Mouse (Mus musculus): ENCODE data around the gene Plac8. TPM values are rescaled to one million over a fixed set of nuclear protein-coding genes. Genes with fewer than 3 reads are reported as not detected.
A peak's percentile ranks its signal among the peaks of the same experiment; 100 is the strongest.

Plac8 gene
- polyA plus RNA-seq, 1 experiment from 2014 or later: 159 TPM

DNA sequence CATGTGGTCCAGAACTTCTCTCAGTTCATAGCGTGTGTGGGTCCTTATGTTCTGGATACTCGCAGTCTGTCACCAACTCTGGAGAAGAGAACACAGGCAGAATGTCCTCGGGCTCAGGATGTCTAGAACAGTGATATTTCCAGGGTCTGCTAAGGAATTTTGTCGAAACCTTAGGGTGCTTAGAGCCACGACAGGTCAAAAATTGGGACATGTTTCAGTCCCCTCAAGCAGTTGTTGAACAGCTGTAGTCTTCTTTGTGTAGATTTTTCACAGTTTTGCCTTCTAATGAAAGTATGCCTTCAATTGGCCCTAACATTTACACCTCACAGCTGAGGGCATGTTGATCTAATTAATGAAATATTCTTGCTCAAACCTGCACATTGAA lies 53.0 kb downstream of the Plac8 start:
- Histone ChIP-seq H3K27ac (ENCODE audit: low read length) (peak overlapping the region; percentile 39; the same call in 1 of the 2 replicates), H3K9ac (replicated peaks; ENCODE audit: low read depth, low read length) (peak overlapping the region; percentile 43), H3K4me1 (ENCODE audit: control insufficient read depth, insufficient read depth, low read length) (0 out of 2 replicates have a peak, but pooled peaks cover 7% of the 10 kb centered on the region), H3K9me3 (ENCODE audit: control insufficient read depth, low read depth, low read length) (no peaks in the 10 kb centered on the region), H3K4me3 (ENCODE audit: low read depth, low read length) (peak overlapping the region; percentile 48), H3K4me2 (replicated peaks; ENCODE audit: low read depth, low read length) (peak overlapping the region; percentile 80), H3K27me3 (ENCODE audit: control insufficient read depth, insufficient read depth, low read length) (no peaks in the 10 kb centered on the region), H3K36me3 (ENCODE audit: control insufficient read depth, insufficient read depth, low read length) (no peaks in the 10 kb centered on the region)
- 9% methylated on average over 5 of the region's 5 CpGs for WGBS
- ATAC-seq (ENCODE audit: insufficient number of reproducible peaks, insufficient read depth, low FRiP score, low read depth): no peak

DNA sequence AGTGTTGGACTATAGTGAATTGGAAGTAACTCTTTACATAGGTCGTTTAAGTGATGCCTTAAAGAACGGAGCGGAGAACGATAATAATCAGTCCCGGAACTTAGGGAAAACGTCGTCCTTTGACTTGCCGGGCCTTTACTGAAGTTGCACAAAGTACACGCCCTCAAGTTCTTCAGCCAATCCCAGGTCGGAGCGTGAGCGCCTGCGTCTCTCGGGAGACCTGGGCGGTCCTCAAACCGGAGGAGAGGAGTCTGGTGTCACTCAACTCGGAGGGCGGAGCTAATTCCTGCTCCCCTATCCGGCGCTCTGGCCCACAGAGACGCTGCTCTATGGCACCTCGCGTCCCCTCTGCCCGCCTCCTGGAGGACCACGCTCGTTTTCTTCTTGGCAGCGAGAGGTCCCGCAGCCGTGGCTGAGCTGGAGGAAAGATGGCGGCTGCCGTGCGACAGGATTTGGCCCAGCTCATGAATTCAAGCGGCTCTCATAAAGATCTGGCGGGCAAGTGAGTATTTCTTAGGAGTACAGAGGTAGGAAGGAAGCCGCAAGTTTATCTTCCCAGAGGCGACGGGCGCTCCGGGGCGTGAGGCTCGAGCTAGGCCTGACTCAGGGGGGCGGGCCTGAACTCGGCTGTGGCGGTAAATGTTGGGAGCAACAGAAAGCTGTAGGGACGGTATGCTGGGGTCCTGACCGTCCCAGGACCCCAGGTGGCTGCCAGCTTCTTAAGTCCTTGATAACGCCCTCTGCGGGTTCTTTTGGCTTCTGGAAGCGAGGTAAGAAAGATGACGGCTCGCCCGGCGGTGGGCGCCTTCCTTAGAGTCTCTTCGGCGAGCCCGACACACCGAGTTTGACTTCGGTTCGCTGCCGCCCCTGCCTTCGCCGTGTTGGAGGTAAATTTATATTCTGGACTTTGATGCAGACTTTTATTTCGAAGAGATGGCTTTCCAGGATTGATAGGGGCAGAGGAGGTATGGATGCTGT lies 53.7 kb downstream of the Plac8 start, which contains the start of gene Cops4:
Gene Cops4, plus strand, starts transcription at position 261 of the 978 bp plus-strand sequence.
- Histone ChIP-seq H3K4me3 (ENCODE audit: low read depth, low read length) (peak within 1 kb of the TSS; percentile 48), H3K27ac (ENCODE audit: low read length) (peak within 1 kb of the TSS; percentile 39; the same call in 1 of the 2 replicates), H3K4me1 (ENCODE audit: control insufficient read depth, insufficient read depth, low read length) (0 out of 2 replicates have a peak, but pooled peaks cover 7% of the 10 kb centered on the region), H3K36me3 (ENCODE audit: control insufficient read depth, insufficient read depth, low read length) (no peaks in the 10 kb centered on the region), H3K4me2 (replicated peaks; ENCODE audit: low read depth, low read length) (peak within 1 kb of the TSS; percentile 80), H3K27me3 (ENCODE audit: control insufficient read depth, insufficient read depth, low read length) (no peaks in the 10 kb centered on the region), H3K9ac (replicated peaks; ENCODE audit: low read depth, low read length) (peak within 1 kb of the TSS; percentile 43), H3K9me3 (ENCODE audit: control insufficient read depth, low read depth, low read length) (no peaks in the 10 kb centered on the region)
- under 1% methylated on average over 64 of the region's 64 CpGs for WGBS
- peak; percentile 100 for ATAC-seq (ENCODE audit: insufficient number of reproducible peaks, insufficient read depth, low FRiP score, low read depth)

DNA sequence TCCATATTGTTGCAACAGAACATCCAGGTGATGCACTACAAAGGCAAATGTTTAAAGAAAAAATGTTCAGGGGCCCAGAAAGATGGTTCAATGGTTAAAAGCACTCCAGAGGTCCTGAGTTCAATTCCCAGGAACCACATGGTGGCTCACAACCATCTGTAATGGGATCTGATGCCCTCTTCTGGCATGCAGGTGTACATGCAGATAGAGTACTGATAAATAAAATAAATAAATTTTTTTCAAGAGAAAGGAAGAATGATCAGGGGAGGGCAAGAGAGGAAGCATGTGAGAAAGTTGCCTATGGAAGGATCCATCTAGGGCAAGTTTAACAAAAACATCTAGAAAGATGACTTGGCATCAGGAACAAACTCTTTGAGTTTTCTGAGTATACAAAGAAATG lies 59.5 kb downstream of the Plac8 start:
- Histone ChIP-seq H3K4me2 (replicated peaks; ENCODE audit: low read depth, low read length) (no peak overlapping the region), H3K9me3 (ENCODE audit: control insufficient read depth, low read depth, low read length) (no peaks in the 10 kb centered on the region), H3K36me3 (ENCODE audit: control insufficient read depth, insufficient read depth, low read length) (no peaks in the 10 kb centered on the region), H3K9ac (replicated peaks; ENCODE audit: low read depth, low read length) (no peak overlapping the region), H3K4me3 (ENCODE audit: low read depth, low read length) (no peak overlapping the region), H3K27ac (ENCODE audit: low read length) (no peak overlapping the region), H3K4me1 (ENCODE audit: control insufficient read depth, insufficient read depth, low read length) (no peaks in the 10 kb centered on the region), H3K27me3 (ENCODE audit: control insufficient read depth, insufficient read depth, low read length) (no peaks in the 10 kb centered on the region)
- no peak for ATAC-seq (ENCODE audit: insufficient number of reproducible peaks, insufficient read depth, low FRiP score, low read depth)

GRCm38 (mm10) chr5:100509247-100509646 lies 62.8 kb downstream of the Plac8 start:
- Histone ChIP-seq H3K4me1 (ENCODE audit: control insufficient read depth, insufficient read depth, low read length) (no peaks in the 10 kb centered on the region), H3K36me3 (ENCODE audit: control insufficient read depth, insufficient read depth, low read length) (no peaks in the 10 kb centered on the region), H3K27me3 (ENCODE audit: control insufficient read depth, insufficient read depth, low read length) (no peaks in the 10 kb centered on the region), H3K9me3 (ENCODE audit: control insufficient read depth, low read depth, low read length) (no peaks in the 10 kb centered on the region), H3K4me3 (ENCODE audit: low read depth, low read length) (no peak overlapping the region), H3K27ac (ENCODE audit: low read length) (no peak overlapping the region), H3K4me2 (replicated peaks; ENCODE audit: low read depth, low read length) (no peak overlapping the region), H3K9ac (replicated peaks; ENCODE audit: low read depth, low read length) (no peak overlapping the region)
- WGBS: 69% methylated on average over 11 of the region's 11 CpGs
- no peak for ATAC-seq (ENCODE audit: insufficient number of reproducible peaks, insufficient read depth, low FRiP score, low read depth)

Other genes with a start within 250 kb of the Plac8 start
- 183 and 186 TPM in 2 replicates for gene Sec31a, start 156.0 kb downstream of the Plac8 start, polyA plus RNA-seq (2014; fragmentation: Nextera tagmentation; extraction: Ambion mirVana)
- 15.3 and 16.1 TPM in 2 replicates for gene Lin54, start 71.6 kb downstream of the Plac8 start, polyA plus RNA-seq (2014; fragmentation: Nextera tagmentation; extraction: Ambion mirVana)
- gene Cops4, start 53.9 kb downstream of the Plac8 start, polyA plus RNA-seq (2014; fragmentation: Nextera tagmentation; extraction: Ambion mirVana): 187 and 188 TPM in 2 replicates
- gene Coq2, start 102.9 kb upstream of the Plac8 start, polyA plus RNA-seq (2014; fragmentation: Nextera tagmentation; extraction: Ambion mirVana): 67.9 and 75.2 TPM in 2 replicates
- gene Hpse, start 147.5 kb upstream of the Plac8 start, polyA plus RNA-seq (2014; fragmentation: Nextera tagmentation; extraction: Ambion mirVana): 4.9 and 6.5 TPM in 2 replicates
- gene Helq, start 226.4 kb upstream of the Plac8 start, polyA plus RNA-seq (2014; fragmentation: Nextera tagmentation; extraction: Ambion mirVana): 21.0 and 22.2 TPM in 2 replicates
- gene Mrps18c, start 226.4 kb upstream of the Plac8 start, polyA plus RNA-seq (2014; fragmentation: Nextera tagmentation; extraction: Ambion mirVana): 173 and 176 TPM in 2 replicates
- 30.3 and 35.1 TPM in 2 replicates for gene Abraxas1, start 248.7 kb upstream of the Plac8 start, polyA plus RNA-seq (2014; fragmentation: Nextera tagmentation; extraction: Ambion mirVana)